Mouse (Mus musculus) left cerebral cortex, postnatal 14 days (tissue): Measurements from ENCODE around the gene Dner. TPM values are rescaled to one million over a fixed set of nuclear protein-coding genes. Genes with fewer than 3 reads are reported as not detected.
A peak's percentile ranks its signal among the peaks of the same experiment; 100 is the strongest.

ENCODE experiments used
- DNase-seq, 2 experiments: peaks; one replicate each; pipeline ENCODE4 v3.0.0; 2021 to 2022; ENCODE audit warnings: low spot score in 2 of 2, mixed read lengths in 1 of 2
- intact Hi-C: fragments of 180-260 bp; cut with DNase I; formaldehyde crosslinking; loops from one replicate; pipeline ENCODE4 v1.15.1; 2025
- total RNA-seq, 2 experiments: library from RNA; stranded (reverse); gene quantifications; 2 replicates each; pipeline ENCODE4 v1.2.3; 2021

Dner gene
- total RNA-seq, 2 experiments from 2014 or later: 203 to 215 TPM

GRCm38 (mm10) chr1:84556546-84557511 lies 139.2 kb downstream of the Dner start:
- intact Hi-C loops: no loop called here
- no peak for DNase-seq

DNA sequence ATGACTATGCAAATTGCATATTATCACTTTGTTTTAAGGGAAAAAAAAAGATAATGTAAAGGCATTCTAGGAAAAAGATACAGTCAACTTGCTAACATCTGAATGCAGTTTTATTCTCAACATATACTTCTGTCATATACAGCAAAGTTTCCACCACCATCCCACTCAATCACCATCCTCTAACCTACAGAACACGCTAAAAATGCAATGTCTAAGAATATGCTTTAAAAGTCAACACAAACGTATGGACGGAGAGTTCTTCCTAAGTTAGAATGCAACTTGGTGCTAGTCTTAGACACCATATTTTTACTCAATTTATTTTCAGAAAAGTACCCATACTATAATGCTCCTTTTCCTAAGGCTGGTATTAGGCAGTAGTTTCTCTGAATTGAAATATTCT lies 144.0 kb downstream of the Dner start:
- intact Hi-C loops: no loop called here
- peak in 1 of 2 experiments; percentile 2 for DNase-seq

DNA sequence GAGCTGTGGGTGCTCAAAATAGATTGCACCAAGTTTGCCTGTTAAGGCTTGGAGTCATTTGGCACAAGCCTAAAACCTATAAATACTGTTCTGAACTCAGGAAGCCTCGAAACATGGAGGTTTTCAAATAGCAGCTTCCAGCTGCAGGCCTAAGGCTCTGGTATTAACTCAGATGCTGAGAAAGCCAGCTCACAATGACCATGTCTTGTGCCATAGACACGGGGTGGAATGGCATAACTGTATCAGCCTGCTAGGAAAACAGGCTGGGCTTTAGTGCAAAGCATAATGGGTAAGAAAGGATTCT lies 146.0 kb downstream of the Dner start:
- intact Hi-C loops: no loop called here
- peak in 1 of 2 experiments; percentile 2 for DNase-seq

GRCm38 (mm10) chr1:84549367-84550064 lies 146.5 kb downstream of the Dner start:
- intact Hi-C loops: no loop called here
- peak in 1 of 2 experiments; percentile 0 for DNase-seq

DNA sequence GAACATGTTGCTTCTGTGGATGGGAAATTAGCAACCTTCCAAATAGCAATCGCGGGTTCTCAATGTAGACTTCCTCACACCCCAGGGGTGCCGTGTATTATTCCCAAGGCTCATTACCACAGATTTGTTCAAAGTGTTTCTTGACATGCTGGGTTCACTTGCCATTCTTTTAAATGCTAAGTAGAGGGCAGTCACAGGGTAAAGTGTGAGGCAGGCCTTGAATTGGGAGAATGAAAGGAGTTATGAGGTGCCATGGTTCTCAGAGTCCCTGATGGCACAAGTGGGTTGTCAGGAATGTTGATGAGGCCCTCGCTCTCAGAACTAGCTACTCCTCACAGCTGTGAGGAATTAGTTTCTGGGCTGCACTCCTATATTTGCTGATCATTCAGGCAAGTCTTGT lies 160.0 kb downstream of the Dner start:
- DNase-seq: peak in 1 of 2 experiments; percentile 23
- intact Hi-C loops: no loop called here

DNA sequence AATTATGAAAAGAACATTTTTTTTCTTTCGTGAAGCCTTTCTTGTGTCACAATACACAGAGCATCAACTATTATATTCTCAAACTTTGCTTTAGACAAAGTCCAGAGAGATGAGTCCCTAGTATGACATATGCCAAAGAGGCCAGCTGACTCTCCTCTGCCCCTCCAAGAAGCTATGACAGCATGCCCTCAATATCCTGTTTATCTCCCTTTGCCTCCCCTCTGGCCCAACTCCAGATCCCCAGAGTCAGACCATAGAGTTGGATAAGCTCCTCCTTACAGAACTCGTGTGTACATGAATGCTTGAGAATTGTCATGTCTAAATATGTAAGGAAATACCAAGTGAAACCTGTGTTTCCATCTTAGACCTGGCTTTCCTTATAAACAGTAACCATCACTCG lies 170.5 kb downstream of the Dner start:
- no peak for DNase-seq

DNA sequence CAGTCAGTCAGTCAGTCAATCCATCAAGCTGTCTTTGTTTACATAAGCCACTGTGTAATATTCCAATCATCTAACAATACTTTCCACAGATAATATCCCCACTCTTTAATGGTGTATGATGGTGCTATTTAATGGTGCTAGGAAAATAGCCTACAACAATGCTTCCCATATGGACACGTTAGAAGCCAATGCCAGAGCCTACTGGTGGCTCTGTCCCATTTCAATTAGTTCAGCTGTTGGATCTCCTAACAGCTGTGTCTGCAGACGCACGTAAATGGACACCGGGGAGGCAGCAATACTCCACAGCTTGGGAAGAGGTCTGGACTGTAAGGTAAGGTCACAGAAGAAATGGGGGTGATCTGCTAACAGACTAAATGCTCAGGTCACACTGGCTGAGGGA lies 171.6 kb downstream of the Dner start:
- intact Hi-C loops: no loop called here
- DNase-seq: no peak

More for the DNA sequence above, 170.5 kb downstream of the Dner start:
- intact Hi-C loops: no loop called here

DNA sequence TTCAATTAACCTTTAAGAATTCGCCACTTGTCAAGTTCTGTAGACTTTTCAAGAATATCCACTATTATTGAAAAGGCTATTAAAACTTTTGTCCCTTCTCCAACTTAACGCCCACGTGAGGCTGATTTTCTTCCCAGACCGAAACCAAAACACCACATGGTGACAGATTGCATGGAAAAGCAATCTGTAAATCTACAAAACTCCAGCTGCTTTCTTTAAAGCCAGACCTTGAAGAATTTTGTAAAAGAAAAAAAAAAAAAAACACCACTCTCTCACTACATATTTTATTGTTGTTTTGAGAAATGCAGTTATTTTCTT lies 173.1 kb downstream of the Dner start:
- intact Hi-C loops: no loop called here
- peak; percentile 46 to 52 for DNase-seq

DNA sequence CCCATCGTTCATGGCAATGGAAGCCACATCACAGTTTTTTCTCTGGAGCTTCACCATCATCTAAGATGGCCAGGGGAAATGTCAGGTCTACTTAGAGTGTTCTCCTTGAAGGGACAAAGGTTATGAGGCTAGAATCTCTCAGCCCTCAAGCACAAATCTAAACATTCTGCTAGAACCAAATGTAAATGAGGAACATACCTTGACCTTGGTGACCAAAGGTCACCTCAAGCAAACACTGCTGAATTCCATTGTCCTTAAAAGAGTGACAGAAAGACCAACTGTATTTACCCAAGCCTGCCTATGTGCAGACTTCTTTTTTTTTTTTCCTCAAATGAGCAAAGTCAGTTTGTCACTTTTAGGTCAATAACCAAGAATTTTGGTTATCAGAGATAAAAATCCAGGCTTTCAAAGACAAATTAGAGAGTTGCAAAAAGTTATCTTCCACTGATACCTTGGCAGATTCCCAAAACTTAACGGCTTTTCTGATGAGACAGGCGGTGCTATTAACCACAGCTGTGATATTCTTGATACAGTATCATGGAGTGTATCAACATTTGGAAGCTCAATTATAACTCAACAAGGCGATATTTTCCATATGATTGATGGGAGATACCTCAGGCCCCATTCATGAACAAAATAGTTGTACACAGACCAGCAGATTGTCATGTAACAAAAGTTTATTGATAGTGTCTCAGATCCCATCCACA lies 173.6 kb downstream of the Dner start:
- DNase-seq: no peak

DNA sequence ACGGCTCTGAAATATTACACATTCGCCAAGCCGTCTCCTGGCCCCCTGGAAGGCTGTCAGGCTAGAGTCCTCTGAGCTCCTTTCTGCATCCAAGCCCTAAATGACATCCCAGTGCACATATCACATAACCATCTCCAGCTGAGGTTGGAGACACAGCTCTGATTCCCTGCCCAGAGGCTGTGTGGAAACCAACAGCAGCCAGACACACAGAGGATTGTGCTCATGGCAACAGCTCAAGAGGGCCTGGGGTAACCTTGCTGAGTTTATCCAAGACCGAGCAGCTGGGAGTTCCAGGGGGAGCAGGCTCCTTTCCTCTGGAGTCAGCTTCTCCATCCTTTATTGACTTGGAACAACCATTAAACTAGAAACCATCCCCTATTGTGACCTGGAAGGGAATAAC lies 177.7 kb downstream of the Dner start:
- intact Hi-C loops: no loop called here
- DNase-seq: no peak

More for the DNA sequence above, 173.6 kb downstream of the Dner start:
- intact Hi-C loops: no loop called here

- intact Hi-C loops: no loop called here
- DNase-seq: no peak
Observed at GRCm38 (mm10) chr1:84513201-84513600, 182.8 kb downstream of the Dner start.

DNA sequence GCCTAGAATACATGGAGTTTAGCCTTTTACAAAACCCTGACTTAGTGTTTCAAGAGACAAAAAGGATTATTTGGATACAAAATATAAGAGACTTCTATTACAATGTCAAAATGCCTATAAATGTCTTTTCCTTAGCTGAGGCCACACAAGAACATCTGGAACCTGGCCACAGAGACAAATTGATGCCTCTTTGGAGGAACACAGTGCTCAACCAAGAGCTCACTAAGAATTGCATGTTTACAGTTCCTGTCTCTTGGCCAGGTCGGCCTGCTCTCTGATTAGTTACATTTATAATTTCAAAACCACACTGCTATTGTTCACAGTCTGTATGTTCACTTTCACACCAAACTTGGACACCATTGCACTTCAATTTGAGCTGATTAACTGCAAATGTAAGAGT lies 187.5 kb downstream of the Dner start:
- intact Hi-C loops: no loop called here
- no peak for DNase-seq

- no peak for DNase-seq
- intact Hi-C loops: no loop called here
Observed at GRCm38 (mm10) chr1:84507568-84507967, 188.5 kb downstream of the Dner start.

- peak; percentile 24 to 32 for DNase-seq
- intact Hi-C loops: no loop called here
Observed at GRCm38 (mm10) chr1:84506984-84507546, 189.0 kb downstream of the Dner start.

GRCm38 (mm10) chr1:84500673-84501072 lies 195.3 kb downstream of the Dner start:
- intact Hi-C loops: no loop called here
- DNase-seq: no peak

GRCm38 (mm10) chr1:84491732-84492131 lies 204.3 kb downstream of the Dner start:
- no peak for DNase-seq
- intact Hi-C loops: no loop called here

DNA sequence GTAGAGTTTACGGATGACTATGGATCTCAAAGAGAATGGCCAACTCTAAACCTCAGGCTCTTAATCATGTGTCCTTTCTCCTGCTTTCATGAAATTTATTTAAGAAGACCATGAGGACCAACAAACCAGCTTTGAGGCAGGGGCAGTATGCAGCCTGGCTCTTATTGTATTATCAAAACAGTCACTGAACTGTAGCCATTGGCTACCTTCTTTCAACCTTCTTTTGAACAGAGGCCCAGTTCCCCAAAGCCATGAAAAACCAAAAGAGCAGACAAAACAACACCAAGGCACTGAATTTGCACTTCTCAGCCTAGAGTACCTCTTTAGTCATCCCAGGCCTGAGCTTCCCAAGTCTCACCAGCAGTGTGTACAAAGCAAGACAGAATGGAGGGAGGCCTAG lies 207.5 kb downstream of the Dner start:
- intact Hi-C loops: no loop called here
- no peak for DNase-seq

- no peak for DNase-seq
- intact Hi-C loops: no loop called here
Observed at GRCm38 (mm10) chr1:84485066-84485465, 211.0 kb downstream of the Dner start.

GRCm38 (mm10) chr1:84484577-84484976 lies 211.4 kb downstream of the Dner start:
- intact Hi-C loops: no loop called here
- no peak for DNase-seq

GRCm38 (mm10) chr1:84479976-84480375 lies 216.0 kb downstream of the Dner start:
- intact Hi-C loops: no loop called here
- no peak for DNase-seq
